Mouse (Mus musculus) gastrocnemius, postnatal 4 days (tissue): ENCODE measurements around the gene Rint1. TPM values are rescaled to one million over a fixed set of nuclear protein-coding genes. Genes with fewer than 3 reads are reported as not detected.
"Not testable (repeated sequence)": the region's sequence is repeated elsewhere in the genome, so short reads cannot be mapped to it uniquely, and the experiment has no call there.

ENCODE experiments used
- DNase-seq, 2 experiments: peaks; one replicate each; pipeline ENCODE4 v3.0.0; 2021 to 2022; ENCODE audit warnings: low spot score in 2 of 2, mixed read lengths in 2 of 2
- total RNA-seq, 2 experiments: library from RNA; stranded (reverse); gene quantifications; 2 replicates each; pipeline ENCODE4 v1.2.3; 2021

Gene Rint1
- total RNA-seq, 2 experiments from 2014 or later: 17.4 to 20.8 TPM

GRCm38 (mm10) chr5:23824171-23824733, 36.7 kb downstream of the Rint1 start:
- DNase-seq: no peak

GRCm38 (mm10) chr5:23826321-23827004, 39.0 kb downstream of the Rint1 start:
- peak; percentile 55 to 64 for DNase-seq

GRCm38 (mm10) chr5:23830897-23831752, 43.6 kb downstream of the Rint1 start:
- DNase-seq: peak in 1 of 2 experiments; percentile 25

GRCm38 (mm10) chr5:23835691-23836090, 48.2 kb downstream of the Rint1 start:
- not testable (repeated sequence) for DNase-seq

GRCm38 (mm10) chr5:23838158-23838557, 50.6 kb downstream of the Rint1 start:
- no peak for DNase-seq

GRCm38 (mm10) chr5:23843674-23844530, 56.4 kb downstream of the Rint1 start, which contains the start of gene Tomm7:
Gene Tomm7, minus strand, starts transcription at chr5:23844161.
- DNase-seq: peak; percentile 95 to 97

GRCm38 (mm10) chr5:23844531-23844841, 57.0 kb downstream of the Rint1 start:
- peak in 1 of 2 experiments; percentile 66 for DNase-seq

- DNase-seq: no peak
Measured at GRCm38 (mm10) chr5:23845141-23845540, 57.6 kb downstream of the Rint1 start.

GRCm38 (mm10) chr5:23850345-23851159, 63.0 kb downstream of the Rint1 start:
- peak; percentile 91 to 93 for DNase-seq

GRCm38 (mm10) chr5:23851160-23851555, 63.6 kb downstream of the Rint1 start:
- DNase-seq: not testable (repeated sequence)

GRCm38 (mm10) chr5:23852916-23853315, 65.4 kb downstream of the Rint1 start:
- not testable (repeated sequence) for DNase-seq

- DNase-seq: no peak
Measured at GRCm38 (mm10) chr5:23855484-23855883, 68.0 kb downstream of the Rint1 start.

GRCm38 (mm10) chr5:23856164-23856563, 68.7 kb downstream of the Rint1 start:
- no peak for DNase-seq

- no peak for DNase-seq
Measured at GRCm38 (mm10) chr5:23857189-23857588, 69.7 kb downstream of the Rint1 start.

GRCm38 (mm10) chr5:23858001-23858400, 70.5 kb downstream of the Rint1 start:
- DNase-seq: no peak

GRCm38 (mm10) chr5:23858643-23859042, 71.1 kb downstream of the Rint1 start:
- DNase-seq: no peak

GRCm38 (mm10) chr5:23859087-23859718, 71.7 kb downstream of the Rint1 start:
- DNase-seq: no peak

GRCm38 (mm10) chr5:23859896-23860295, 72.4 kb downstream of the Rint1 start:
- no peak for DNase-seq

- DNase-seq: peak in 1 of 2 experiments; percentile 5
Measured at GRCm38 (mm10) chr5:23861721-23862120, 74.2 kb downstream of the Rint1 start.

- DNase-seq: peak; percentile 67 to 85
Measured at GRCm38 (mm10) chr5:23862291-23862690, 74.8 kb downstream of the Rint1 start.
